Mouse (Mus musculus) T-helper 1 cell (primary cell): ENCODE data around the gene Cdkn2b.

Experiments
- in situ Hi-C: fragments of 300-600 bp; cut with MboI, MseI; formaldehyde crosslinking; loops from one replicate; pipeline ENCODE4 v1.15.1; 2025; ENCODE audit warnings: high pct_unique_total_duplicates

Cdkn2b gene

GRCm38 (mm10) chr4:89294091-89294485 is 16.8 kb downstream of the Cdkn2b start:
- in situ Hi-C loops, result loop anchor here (10.0 kb wide), 1 partner anchor 61 kb away; no protein-coding TSS in a partner anchor

- in situ Hi-C loops, result loop anchor here (10.0 kb wide), 1 partner anchor 61 kb away; no protein-coding TSS in a partner anchor
Observed at GRCm38 (mm10) chr4:89293516-89293915, 17.3 kb downstream of the Cdkn2b start.

- in situ Hi-C loops, result no loop called here
Observed at GRCm38 (mm10) chr4:89289028-89289427, 21.8 kb downstream of the Cdkn2b start.

GRCm38 (mm10) chr4:89286566-89286965 is 24.3 kb downstream of the Cdkn2b start:
- in situ Hi-C loops, result no loop called here

- in situ Hi-C loops, result no loop called here
Observed at GRCm38 (mm10) chr4:89285688-89286087, 25.2 kb downstream of the Cdkn2b start.

GRCm38 (mm10) chr4:89282661-89283060 is 28.2 kb downstream of the Cdkn2b start:
- in situ Hi-C loops, result no loop called here

GRCm38 (mm10) chr4:89282036-89282566 is 28.7 kb downstream of the Cdkn2b start:
- in situ Hi-C loops, result no loop called here

- in situ Hi-C loops, result no loop called here
Observed at GRCm38 (mm10) chr4:89281236-89281635, 29.6 kb downstream of the Cdkn2b start.

GRCm38 (mm10) chr4:89279641-89280040 is 31.2 kb downstream of the Cdkn2b start:
- in situ Hi-C loops, result loop anchor here (5.0 kb wide), 1 partner anchor 248 kb away; no protein-coding TSS in a partner anchor

- in situ Hi-C loops, result loop anchor here (5.0 kb wide), 1 partner anchor 250 kb away; no protein-coding TSS in a partner anchor
Observed at GRCm38 (mm10) chr4:89277381-89277940, 33.4 kb downstream of the Cdkn2b start.

GRCm38 (mm10) chr4:89276669-89277219 is 34.1 kb downstream of the Cdkn2b start:
- in situ Hi-C loops, result loop anchor here (5.0 kb wide), 1 partner anchor 251 kb away; no protein-coding TSS in a partner anchor

- in situ Hi-C loops, result loop anchor here (5.0 kb wide), 1 partner anchor 251 kb away; no protein-coding TSS in a partner anchor
Observed at GRCm38 (mm10) chr4:89275811-89276584, 34.8 kb downstream of the Cdkn2b start.

- in situ Hi-C loops, result loop anchor here (5.0 to 25.0 kb wide), 2 partner anchors 252 to 412 kb away; partner anchors contain the start of gene Dmrta1
Observed at GRCm38 (mm10) chr4:89274829-89275548, 35.9 kb downstream of the Cdkn2b start.

- in situ Hi-C loops, result loop anchor here (25.0 kb wide), 1 partner anchor 413 kb away; the partner anchor contains the start of gene Dmrta1
Observed at GRCm38 (mm10) chr4:89274006-89274405, 36.8 kb downstream of the Cdkn2b start.

GRCm38 (mm10) chr4:89273585-89273984 is 37.3 kb downstream of the Cdkn2b start:
- in situ Hi-C loops, result loop anchor here (25.0 kb wide), 1 partner anchor 414 kb away; the partner anchor contains the start of gene Dmrta1

- in situ Hi-C loops, result loop anchor here (25.0 kb wide), 1 partner anchor 414 kb away; the partner anchor contains the start of gene Dmrta1
Observed at GRCm38 (mm10) chr4:89272961-89273540, 37.8 kb downstream of the Cdkn2b start.

- in situ Hi-C loops, result loop anchor here (25.0 kb wide), 1 partner anchor 415 kb away; the partner anchor contains the start of gene Dmrta1
Observed at GRCm38 (mm10) chr4:89272101-89272718, 38.6 kb downstream of the Cdkn2b start.

GRCm38 (mm10) chr4:89257768-89258167 is 53.1 kb downstream of the Cdkn2b start:
- in situ Hi-C loops, result loop anchor here (25.0 kb wide), 1 partner anchor 430 kb away; the partner anchor contains the start of gene Dmrta1
